Comparison of ENCODE assay signal across 8 mouse cellular contexts in genomic region chr7:79358350-79359182, GRCm38 (mm10). TPM values are rescaled to one million over a fixed set of nuclear protein-coding genes. Genes with fewer than 3 reads are reported as not detected.
DNase-seq lines count a peak whose midpoint lies in the region; ATAC-seq and TF ChIP-seq lines count a peak whose summit lies in the region.

No protein-coding gene starts in this region.

- H3K4me2 ChIP-seq in heart, embryonic 15.5 days = peak overlapping the region; percentile 58
- no peak overlapping the region for H3K4me2 ChIP-seq in midbrain, embryonic 13.5 days (replicated peaks)

- H3K36me3 ChIP-seq in heart, embryonic 15.5 days = peaks cover 7% of the 10 kb centered on the region; the same call in 1 of the 2 replicates
- peaks cover 80% of the 10 kb centered on the region for H3K36me3 ChIP-seq in midbrain, embryonic 13.5 days

- no peak for TF ChIP-seq POLR2A in cerebellum, adult 2 months (IDR thresholded peaks at IDR 0.05; ENCODE audit: borderline replicate concordance, insufficient read depth, low read length)

- H3K9me3 ChIP-seq in heart, embryonic 15.5 days (replicated peaks) = no peaks in the 10 kb centered on the region
- H3K9me3 ChIP-seq in midbrain, embryonic 13.5 days = no peaks in the 10 kb centered on the region

- peak; percentile 82 for ATAC-seq in heart, embryonic 15.5 days (replicated peaks; ENCODE audit: insufficient number of reproducible peaks, insufficient read depth, low FRiP score, low read depth)
- ATAC-seq in midbrain, embryonic 13.5 days = no peak

- peak overlapping the region; percentile 19; the same call in 1 of the 2 replicates for H3K9ac ChIP-seq in heart, embryonic 15.5 days
- H3K9ac ChIP-seq in midbrain, embryonic 13.5 days (replicated peaks) = no peak overlapping the region

- DNase-seq in right cerebral cortex, adult 18-20 months = peak; percentile 95
- DNase-seq in right cerebral cortex, postnatal 4 days = no peak
- DNase-seq in left cerebral cortex, postnatal 25 days (ENCODE audit: low spot score in 2 of 2) = peak; percentile 85 to 98
- DNase-seq in testis, postnatal 14 days (ENCODE audit: low spot score) = peak; percentile 55
- no peak for DNase-seq in retina, embryonic 14.5 days (ENCODE audit: low spot score)
- DNase-seq in cerebellum, adult 2 months = no peak

- H3K4me1 ChIP-seq in heart, embryonic 15.5 days (replicated peaks) = peaks cover 57% of the 10 kb centered on the region
- peaks cover 17% of the 10 kb centered on the region; the same call in 1 of the 2 replicates for H3K4me1 ChIP-seq in midbrain, embryonic 13.5 days (replicated peaks)
- peaks cover 6% of the 10 kb centered on the region for H3K4me1 ChIP-seq in cerebellum, adult 2 months (ENCODE audit: control insufficient read depth, insufficient read depth, low read length)

- peak overlapping the region; percentile 76 for H3K27ac ChIP-seq in heart, embryonic 15.5 days
- no peak overlapping the region for H3K27ac ChIP-seq in midbrain, embryonic 13.5 days
- no peak overlapping the region for H3K27ac ChIP-seq in cerebellum, adult 2 months (ENCODE audit: insufficient read depth, low read length)

- TF ChIP-seq CTCF in cerebellum, adult 2 months (IDR thresholded peaks at IDR 0.05; ENCODE audit: borderline replicate concordance, insufficient read depth, low read depth, low read length) = no peak

- peaks cover 7% of the 10 kb centered on the region; the same call in 1 of the 2 replicates for H3K27me3 ChIP-seq in heart, embryonic 15.5 days
- H3K27me3 ChIP-seq in midbrain, embryonic 13.5 days = no peaks in the 10 kb centered on the region
- no peaks in the 10 kb centered on the region for H3K27me3 ChIP-seq in cerebellum, adult 2 months (ENCODE audit: control insufficient read depth, insufficient read depth, low read length)

- 5% methylated on average over 15 of the region's 15 CpGs for WGBS in heart, embryonic 15.5 days
- WGBS in midbrain, embryonic 13.5 days = 87% methylated on average over 15 of the region's 15 CpGs
- 76% methylated on average over 15 of the region's 15 CpGs for WGBS in cerebellum, adult 2 months

- intact Hi-C loops in left cerebral cortex, postnatal 25 days (cut with DNase I) = loop anchor here (2.0 to 10.0 kb wide), 4 partner anchors 72 to 564 kb away; partner anchors contain the start of gene Aen

- H3K4me3 ChIP-seq in heart, embryonic 15.5 days = peak overlapping the region; percentile 17
- H3K4me3 ChIP-seq in midbrain, embryonic 13.5 days (replicated peaks) = no peak overlapping the region
- no peak overlapping the region for H3K4me3 ChIP-seq in cerebellum, adult 2 months (replicated peaks; ENCODE audit: insufficient read depth, low read depth, low read length)

RNA-seq across cellular contexts. Expression of gene Rlbp1, which starts 28.3 kb away (rescaled TPM):
- polyA plus RNA-seq in heart, embryonic 15.5 days (2015; fragmentation: Nextera tagmentation; extraction: Ambion mirVana) = 0.30 TPM in 1 of 2 replicates, not detected in the other
- 10 to 100 TPM; 21.2 to 22.4 TPM for total RNA-seq in left cerebral cortex, postnatal 25 days (2021)
- 6.3 and 7.5 TPM in 2 replicates for polyA plus RNA-seq in midbrain, embryonic 13.5 days (2015; fragmentation: Nextera tagmentation; extraction: Ambion mirVana)
- 9.8 and 13.9 TPM in 2 replicates for polyA plus RNA-seq in cerebellum, adult 2 months (2012; rRNA removed)

RNA-seq across cellular contexts. Expression of gene Fanci, which starts 33.2 kb away (rescaled TPM):
- 7.3 and 8.1 TPM in 2 replicates for polyA plus RNA-seq in heart, embryonic 15.5 days (2015; fragmentation: Nextera tagmentation; extraction: Ambion mirVana)
- total RNA-seq in left cerebral cortex, postnatal 25 days (2021) = under 1 TPM; 0.57 to 0.92 TPM
- 4.9 and 5.3 TPM in 2 replicates for polyA plus RNA-seq in midbrain, embryonic 13.5 days (2015; fragmentation: Nextera tagmentation; extraction: Ambion mirVana)
- polyA plus RNA-seq in cerebellum, adult 2 months (2012; rRNA removed) = 0.33 and 0.34 TPM in 2 replicates

Comparison
In these comparisons a context has a peak if more than half of its experiments do, and no peak if none do; other contexts are left out.
1. DNase-seq: peak in right cerebral cortex, adult 18-20 months (single experiment), left cerebral cortex, postnatal 25 days (2 of 2) and testis, postnatal 14 days (single experiment); none in right cerebral cortex, postnatal 4 days (single experiment), retina, embryonic 14.5 days (single experiment) and cerebellum, adult 2 months (0 of 2).